Mouse (Mus musculus): ENCODE results near the gene Ostm1. TPM values are rescaled to one million over a fixed set of nuclear protein-coding genes. Genes with fewer than 3 reads are reported as not detected.

Gene Ostm1
- polyA plus RNA-seq, 1 experiment = 12.0 TPM

DNA sequence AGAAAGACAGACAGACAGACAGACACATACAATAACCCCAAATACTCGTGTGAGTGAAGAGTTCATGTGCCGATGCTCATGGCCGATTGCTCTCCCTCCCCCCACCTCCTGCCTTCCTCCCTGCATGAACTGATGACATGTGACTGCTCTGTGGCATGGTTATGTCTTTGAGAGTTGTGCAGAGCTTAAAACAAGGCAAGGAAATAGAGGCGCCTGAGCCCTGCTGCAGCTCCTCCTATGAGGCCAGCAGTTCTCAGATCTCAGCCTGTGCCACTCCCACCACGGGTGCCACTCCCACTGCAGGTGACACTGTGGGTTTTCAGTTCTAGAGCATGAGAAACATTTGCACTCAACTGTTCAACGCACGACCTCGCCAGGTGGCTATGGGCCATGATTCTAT, 115.4 kb downstream of the Ostm1 start:
- H3K27ac ChIP-seq (replicated peaks; ENCODE audit: low read depth, low read length) = no peak overlapping the region
- H3K4me1 ChIP-seq (ENCODE audit: control insufficient read depth, insufficient read depth, insufficient read length, low read length) = no peaks in the 10 kb centered on the region
- H3K4me3 ChIP-seq (ENCODE audit: insufficient read depth, low read depth, low read length) = no peak overlapping the region

GRCm38 (mm10) chr10:42702111-42702510, 118.5 kb downstream of the Ostm1 start:
- H3K4me1 ChIP-seq (ENCODE audit: control insufficient read depth, insufficient read depth, insufficient read length, low read length) = no peaks in the 10 kb centered on the region
- no peak overlapping the region for H3K4me3 ChIP-seq (ENCODE audit: insufficient read depth, low read depth, low read length)
- no peak overlapping the region for H3K27ac ChIP-seq (replicated peaks; ENCODE audit: low read depth, low read length)

DNA sequence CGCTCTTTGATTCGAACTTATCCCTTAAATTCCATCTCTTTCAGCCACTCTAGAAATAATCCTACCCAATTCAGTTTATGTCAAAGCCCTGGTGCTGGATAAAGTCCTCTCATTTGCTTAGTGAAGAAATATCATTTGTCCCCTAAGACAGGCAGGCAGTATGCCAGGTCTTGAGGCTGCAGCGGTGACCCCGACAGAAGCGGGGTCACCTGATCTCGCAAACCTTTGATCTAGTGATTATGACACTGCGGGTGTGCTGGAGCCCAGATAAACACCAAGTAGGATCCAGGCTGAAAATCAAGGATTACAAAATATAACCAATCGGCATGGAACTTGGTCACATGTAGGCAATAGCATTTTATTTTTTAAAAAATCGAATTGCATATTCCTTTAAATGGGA, 131.1 kb downstream of the Ostm1 start:
- Histone ChIP-seq H3K27ac (replicated peaks; ENCODE audit: low read depth, low read length) (peak overlapping the region; percentile 51), H3K4me3 (ENCODE audit: insufficient read depth, low read depth, low read length) (no peak overlapping the region), H3K4me1 (ENCODE audit: control insufficient read depth, insufficient read depth, insufficient read length, low read length) (no peaks in the 10 kb centered on the region; the same call in 1 of the 2 replicates)

- Histone ChIP-seq H3K27ac (replicated peaks; ENCODE audit: low read depth, low read length) (peak overlapping the region; percentile 35), H3K4me3 (ENCODE audit: insufficient read depth, low read depth, low read length) (peak overlapping the region; percentile 14), H3K4me1 (ENCODE audit: control insufficient read depth, insufficient read depth, insufficient read length, low read length) (no peaks in the 10 kb centered on the region; the same call in 1 of the 2 replicates)
Measured at GRCm38 (mm10) chr10:42715366-42716035, 131.9 kb downstream of the Ostm1 start.

- Histone ChIP-seq H3K4me3 (ENCODE audit: insufficient read depth, low read depth, low read length) (no peak overlapping the region), H3K27ac (replicated peaks; ENCODE audit: low read depth, low read length) (no peak overlapping the region), H3K4me1 (ENCODE audit: control insufficient read depth, insufficient read depth, insufficient read length, low read length) (peaks cover 2% of the 10 kb centered on the region; the same call in 1 of the 2 replicates)
Measured at GRCm38 (mm10) chr10:42722116-42722515, 138.5 kb downstream of the Ostm1 start.

DNA sequence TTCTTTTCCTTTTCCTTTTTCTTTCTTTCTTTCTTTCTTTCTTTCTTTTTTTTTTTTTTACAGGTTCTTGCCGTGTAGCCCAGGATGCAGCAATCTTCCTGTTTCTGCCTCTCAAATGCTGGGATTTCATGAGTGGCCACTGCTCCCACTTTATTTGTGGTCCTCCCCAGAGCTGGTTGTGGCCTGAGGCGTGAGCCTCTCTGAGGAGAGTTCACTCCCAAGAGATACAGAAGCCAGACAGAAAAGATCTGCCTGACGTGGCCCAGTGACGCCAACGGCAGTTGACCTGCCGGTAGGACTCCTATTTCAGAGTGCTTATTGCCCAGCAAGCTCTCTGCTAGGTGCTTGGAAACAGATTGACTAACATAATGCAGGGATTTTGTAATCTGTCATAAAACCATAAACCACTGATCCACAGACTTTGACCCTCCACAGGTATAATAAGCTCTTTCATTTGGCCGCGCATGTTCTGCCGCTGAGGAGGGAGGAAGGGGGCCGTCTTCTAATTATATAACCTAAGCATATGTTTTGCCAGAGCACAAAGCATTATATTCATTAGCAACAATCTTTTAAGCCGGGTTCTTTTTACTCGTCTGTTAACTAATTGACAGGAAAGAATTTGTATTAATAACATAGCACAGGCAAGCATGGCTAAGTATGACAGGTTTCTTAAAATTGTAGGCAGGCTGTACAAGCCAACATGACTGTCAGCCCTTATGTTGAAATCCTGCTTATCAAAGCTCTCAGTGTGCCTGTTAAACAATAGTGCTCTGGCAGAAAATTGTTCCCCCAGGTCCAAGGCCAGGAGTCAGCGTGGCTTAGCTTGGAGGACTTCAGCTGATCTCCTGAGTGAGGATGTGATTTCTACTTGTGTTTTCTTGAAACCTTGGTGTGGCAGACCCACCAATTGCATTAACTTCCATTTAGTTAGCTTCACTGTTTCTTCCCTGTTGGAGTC, 139.9 kb downstream of the Ostm1 start:
- Histone ChIP-seq H3K4me1 (ENCODE audit: control insufficient read depth, insufficient read depth, insufficient read length, low read length) (peaks cover 6% of the 10 kb centered on the region; the same call in 1 of the 2 replicates), H3K4me3 (ENCODE audit: insufficient read depth, low read depth, low read length) (no peak overlapping the region), H3K27ac (replicated peaks; ENCODE audit: low read depth, low read length) (no peak overlapping the region)

DNA sequence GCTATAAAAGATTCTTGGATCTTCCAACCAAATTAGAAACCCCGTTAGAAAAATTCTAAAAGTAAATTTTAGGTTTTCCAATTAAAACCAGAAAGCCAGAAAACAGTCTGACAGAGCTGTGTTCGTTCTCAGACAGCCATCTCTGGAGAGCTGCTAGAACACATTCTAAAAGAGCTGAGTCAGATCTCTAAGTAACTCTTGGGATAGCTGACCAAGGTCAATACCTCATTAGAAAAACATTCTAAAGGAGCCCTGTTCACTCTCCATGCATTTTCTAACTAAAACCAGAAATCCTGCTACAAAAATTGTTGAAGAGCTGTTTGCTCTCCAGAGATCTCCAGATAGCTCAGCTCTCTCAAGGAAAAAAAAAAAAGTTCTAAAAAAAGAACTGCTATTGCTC, 146.0 kb downstream of the Ostm1 start:
- H3K4me3 ChIP-seq (ENCODE audit: insufficient read depth, low read depth, low read length) = no peak overlapping the region
- H3K27ac ChIP-seq (replicated peaks; ENCODE audit: low read depth, low read length) = no peak overlapping the region
- 0 out of 2 replicates have a peak, but pooled peaks cover 4% of the 10 kb centered on the region for H3K4me1 ChIP-seq (ENCODE audit: control insufficient read depth, insufficient read depth, insufficient read length, low read length)

DNA sequence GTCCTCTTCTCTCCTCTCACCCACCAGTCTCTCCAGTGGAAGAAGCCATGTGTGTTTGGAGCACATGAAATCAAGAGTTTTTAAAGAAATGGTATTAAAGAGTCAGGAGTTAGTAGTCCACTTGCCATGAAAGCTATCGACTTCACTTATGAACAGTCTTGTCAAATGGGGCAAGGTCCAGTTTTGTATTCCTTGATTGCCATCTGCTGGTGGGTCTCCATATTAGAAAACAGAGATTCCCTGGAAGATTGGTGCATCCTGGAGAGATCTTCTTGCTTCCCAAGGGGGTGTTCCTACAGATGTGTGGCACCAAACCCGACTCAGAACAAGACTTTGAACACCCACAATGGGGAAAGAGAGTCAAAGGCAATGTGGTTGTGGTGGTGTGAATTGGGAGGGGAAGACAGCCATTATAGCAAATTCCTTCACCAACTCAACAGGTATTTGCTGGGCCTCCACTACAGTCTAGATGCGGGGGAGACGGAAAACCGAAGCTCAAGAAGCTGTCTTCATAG, 151.0 kb downstream of the Ostm1 start:
- H3K4me1 ChIP-seq (ENCODE audit: control insufficient read depth, insufficient read depth, insufficient read length, low read length) = no peaks in the 10 kb centered on the region
- H3K27ac ChIP-seq (replicated peaks; ENCODE audit: low read depth, low read length) = no peak overlapping the region
- no peak overlapping the region for H3K4me3 ChIP-seq (ENCODE audit: insufficient read depth, low read depth, low read length)

DNA sequence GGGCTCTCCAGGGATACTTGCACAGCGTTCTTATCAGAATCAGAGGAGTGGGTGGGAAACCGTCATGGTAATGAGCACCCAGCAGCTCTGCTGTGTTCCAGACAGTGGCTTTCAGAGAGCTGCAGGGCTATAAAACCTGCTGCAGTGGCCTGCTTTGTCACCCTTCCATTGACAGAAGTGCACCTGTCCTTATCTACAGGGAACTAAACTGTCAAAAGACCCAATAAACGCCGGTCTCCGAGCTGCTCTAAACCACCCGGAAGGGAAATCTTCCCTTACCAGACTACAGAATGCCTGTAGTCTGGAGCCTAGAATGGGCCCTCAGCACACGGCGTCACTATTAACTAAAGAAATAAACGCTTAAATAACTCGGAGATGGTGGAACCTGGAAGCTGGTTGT, 168.2 kb downstream of the Ostm1 start:
- no peak overlapping the region for H3K4me3 ChIP-seq (ENCODE audit: insufficient read depth, low read depth, low read length)
- no peaks in the 10 kb centered on the region for H3K4me1 ChIP-seq (ENCODE audit: control insufficient read depth, insufficient read depth, insufficient read length, low read length)
- H3K27ac ChIP-seq (replicated peaks; ENCODE audit: low read depth, low read length) = no peak overlapping the region

Other genes with a start within 250 kb of the Ostm1 start
- 90.6 and 104 TPM in 2 replicates for gene Afg1l, start 105.3 kb upstream of the Ostm1 start, polyA plus RNA-seq (2012; ENCODE audit: insufficient read depth, insufficient read length, missing spikeins)
- 163 and 187 TPM in 2 replicates for gene Snx3, start 81.8 kb upstream of the Ostm1 start, polyA plus RNA-seq (2012; ENCODE audit: insufficient read depth, insufficient read length, missing spikeins)
- gene Nr2e1, start 190 bp upstream of the Ostm1 start, polyA plus RNA-seq (2012; ENCODE audit: insufficient read depth, insufficient read length, missing spikeins) = not detected in 2 replicates
- 35.3 and 41.1 TPM in 2 replicates for gene Sec63, start 177.7 kb downstream of the Ostm1 start, polyA plus RNA-seq (2012; ENCODE audit: insufficient read depth, insufficient read length, missing spikeins)

All from brown adipose tissue, adult 24 weeks (tissue).